Mouse (Mus musculus): ENCODE results near the gene Arhgef10l.

GRCm38 (mm10) chr4:140703636-140704035 lies 37.8 kb upstream of the Arhgef10l start:
- TF ChIP-seq CTCF (IDR thresholded peaks at IDR 0.05; ENCODE audit: low read depth, low read length) (no peak), POLR2A (IDR thresholded peaks at IDR 0.05; ENCODE audit: extremely low read depth, insufficient read depth, low read length) (no peak)

All from liver, adult 2 months (tissue).